Mouse (Mus musculus) myocyte (in vitro differentiated cells): Measurements from ENCODE around the gene Ncor2. TPM values are rescaled to one million over a fixed set of nuclear protein-coding genes. Genes with fewer than 3 reads are reported as not detected.

ENCODE experiments used
- H3K27me3 ChIP-seq: one replicate; pipeline ENCODE4 v1.6.1; 2011; ENCODE audit not compliant: control insufficient read depth, insufficient read depth, insufficient read length
- H3K36me3 ChIP-seq: one replicate; pipeline ENCODE4 v1.6.1; 2011; ENCODE audit not compliant: control insufficient read depth, insufficient read depth
- H3K4me2 ChIP-seq: one replicate; pipeline ENCODE4 v1.6.1; 2011; ENCODE audit warnings: low read depth, control low read depth
- H3K4me3 ChIP-seq: one replicate; pipeline ENCODE4 v1.5.1; 2011; ENCODE audit warnings: mild to moderate bottlenecking, control low read depth, moderate library complexity
- H3K79me2 ChIP-seq: one replicate; pipeline ENCODE4 v1.6.1; 2011; ENCODE audit not compliant: control insufficient read depth, insufficient read depth
- H3ac ChIP-seq: one replicate; pipeline ENCODE4 v1.6.1; 2011; ENCODE audit not compliant: control insufficient read depth, insufficient read length
- CEBPB ChIP-seq: IDR thresholded peaks from 2 replicates; pipeline ENCODE4 v1.6.1; 2011; ENCODE audit warnings: mild to moderate bottlenecking, moderate library complexity; ENCODE audit not compliant: poor library complexity, insufficient read depth, severe bottlenecking
- E2F4 ChIP-seq: IDR thresholded peaks from one replicate; pipeline ENCODE4 v1.6.1; 2011; ENCODE audit warnings: mild to moderate bottlenecking, control low read depth, moderate library complexity; ENCODE audit not compliant: insufficient read depth
- MAX ChIP-seq: IDR thresholded peaks from one replicate; pipeline ENCODE4 v1.6.1; 2011; ENCODE audit warnings: low read depth, mild to moderate bottlenecking, control low read depth
- MYOD1 ChIP-seq, 3 experiments: IDR thresholded peaks; one replicate each; pipeline ENCODE4 v1.6.1; 2011; ENCODE audit warnings: control low read depth in 2 of 3, low read depth in 2 of 3, mild to moderate bottlenecking in 2 of 3, moderate library complexity in 1 of 3; ENCODE audit not compliant: insufficient read length in 2 of 3, control insufficient read depth in 1 of 3
- MYOG ChIP-seq, 3 experiments: IDR thresholded peaks; one replicate each; pipeline ENCODE4 v1.6.1; 2011; ENCODE audit warnings: control low read depth in 2 of 3, low read depth in 2 of 3, mild to moderate bottlenecking in 2 of 3; ENCODE audit not compliant: insufficient read length in 2 of 3, control insufficient read depth in 1 of 3, insufficient read depth in 1 of 3
- POLR2A ChIP-seq: IDR thresholded peaks from one replicate; pipeline ENCODE4 v1.6.1; 2011; ENCODE audit warnings: low read depth, mild to moderate bottlenecking, control low read depth, moderate library complexity; ENCODE audit not compliant: insufficient read length
- POLR2AphosphoS2 ChIP-seq: IDR thresholded peaks from one replicate; pipeline ENCODE4 v1.6.1; 2011; ENCODE audit warnings: low read depth, control low read depth; ENCODE audit not compliant: insufficient read length
- REST ChIP-seq: IDR thresholded peaks from one replicate; pipeline ENCODE4 v1.6.1; 2011; ENCODE audit warnings: mild to moderate bottlenecking, control low read depth, moderate library complexity; ENCODE audit not compliant: insufficient read depth, insufficient read length
- SRF ChIP-seq: IDR thresholded peaks from one replicate; pipeline ENCODE4 v1.6.1; 2011; ENCODE audit warnings: low read depth; ENCODE audit not compliant: control insufficient read depth, insufficient read length
- TCF12 ChIP-seq: IDR thresholded peaks from one replicate; pipeline ENCODE4 v1.6.1; 2011; ENCODE audit warnings: mild to moderate bottlenecking, control low read depth; ENCODE audit not compliant: poor library complexity, insufficient read depth, severe bottlenecking
- TCF3 ChIP-seq: IDR thresholded peaks from one replicate; pipeline ENCODE4 v1.6.1; 2011; ENCODE audit warnings: low read depth, control low read depth; ENCODE audit not compliant: insufficient read length
- USF1 ChIP-seq: IDR thresholded peaks from one replicate; pipeline ENCODE4 v1.6.1; 2011; ENCODE audit warnings: low read depth, mild to moderate bottlenecking, control low read depth, moderate library complexity
- polyA plus RNA-seq: library from polyadenylated mRNA; unstranded; fragments of >200 nt; fragmentation: generic; extraction: Trizol; gene quantifications from one replicate; pipeline ENCODE4 v1.2.1, GENCODE M21; 2012; ENCODE audit warnings: missing spikeins

Ncor2 gene
- polyA plus RNA-seq, 1 experiment: 127 TPM

DNA sequence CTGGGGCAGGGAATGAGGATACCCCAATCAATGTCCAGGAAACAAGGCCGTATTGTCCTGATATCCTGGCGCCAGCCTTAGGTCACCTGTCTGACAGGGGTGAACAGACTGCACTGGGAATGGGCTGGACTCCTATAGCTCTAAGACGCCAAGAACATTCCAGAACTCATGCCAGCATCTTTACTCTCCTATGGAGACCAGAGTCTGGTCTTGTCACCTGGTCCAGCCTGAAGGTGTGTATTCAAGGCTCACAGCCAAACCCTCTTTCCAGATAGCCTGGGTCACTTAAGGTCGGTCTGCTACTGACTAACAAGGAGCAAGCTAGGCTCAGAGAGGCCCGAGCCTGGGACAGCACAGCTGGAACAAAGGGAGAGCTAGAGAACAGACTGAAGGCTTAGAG is 61.8 kb downstream of the Ncor2 start:
- H3K4me3 ChIP-seq: no peak overlapping the region
- TF ChIP-seq SRF: no peak
- TF ChIP-seq CEBPB: no peak
- no peak for TF ChIP-seq MAX
- no peak for TF ChIP-seq USF1
- no peak for TF ChIP-seq MYOG (IDR thresholded peaks at IDR 0.05; ENCODE audit: control insufficient read depth in 1 of 3, insufficient read depth in 1 of 3, insufficient read length in 2 of 3, low read depth in 2 of 3)
- no peak for TF ChIP-seq REST
- no peak for TF ChIP-seq TCF3
- no peak for TF ChIP-seq POLR2A
- TF ChIP-seq E2F4: no peak
- TF ChIP-seq MYOD1 (IDR thresholded peaks at IDR 0.05; ENCODE audit: control insufficient read depth in 1 of 3, insufficient read length in 2 of 3, low read depth in 2 of 3): no peak
- no peak for TF ChIP-seq POLR2AphosphoS2
- TF ChIP-seq TCF12: no peak
- H3K4me2 ChIP-seq: no peak overlapping the region
- peaks cover 54% of the 10 kb centered on the region for H3K79me2 ChIP-seq
- no peak overlapping the region for H3ac ChIP-seq
- no peaks in the 10 kb centered on the region for H3K27me3 ChIP-seq
- peaks cover 33% of the 10 kb centered on the region for H3K36me3 ChIP-seq

DNA sequence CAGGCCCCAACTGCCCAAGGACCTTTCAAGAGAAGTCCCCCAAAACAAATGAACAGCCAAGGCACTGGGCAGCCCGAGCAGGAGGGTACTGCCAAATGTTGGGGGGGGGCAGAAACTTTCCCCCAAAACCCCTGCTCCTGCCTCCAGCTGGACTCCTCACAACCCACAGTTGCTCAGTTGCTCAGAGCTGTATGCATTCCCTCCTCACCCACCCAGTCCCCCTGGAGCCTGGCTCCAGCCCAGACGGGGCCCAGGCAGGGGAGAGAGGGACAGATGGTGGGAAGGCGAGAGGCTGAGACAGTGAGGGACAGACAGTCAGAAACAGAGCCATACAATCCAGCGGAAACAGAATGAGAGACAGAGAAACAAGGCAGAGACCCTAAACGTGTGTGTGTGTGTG is 66.0 kb downstream of the Ncor2 start:
- Histone ChIP-seq H3K4me2 (no peak overlapping the region), H3K79me2 (peaks cover 21% of the 10 kb centered on the region), H3K36me3 (peaks cover 25% of the 10 kb centered on the region), H3ac (no peak overlapping the region), H3K4me3 (no peak overlapping the region), H3K27me3 (no peaks in the 10 kb centered on the region)
- TF ChIP-seq MYOG (IDR thresholded peaks at IDR 0.05; ENCODE audit: control insufficient read depth in 1 of 3, insufficient read depth in 1 of 3, insufficient read length in 2 of 3, low read depth in 2 of 3): no peak
- no peak for TF ChIP-seq E2F4

GRCm38 (mm10) chr5:125112588-125112987 is 66.4 kb downstream of the Ncor2 start:
- H3K4me3 ChIP-seq: no peak overlapping the region
- H3K4me2 ChIP-seq: peak overlapping the region; percentile 4
- H3ac ChIP-seq: no peak overlapping the region
- H3K36me3 ChIP-seq: peaks cover 26% of the 10 kb centered on the region
- peaks cover 26% of the 10 kb centered on the region for H3K79me2 ChIP-seq
- H3K27me3 ChIP-seq: no peaks in the 10 kb centered on the region
- TF ChIP-seq CEBPB (no peak), SRF (no peak), MYOG (IDR thresholded peaks at IDR 0.05; ENCODE audit: control insufficient read depth in 1 of 3, insufficient read depth in 1 of 3, insufficient read length in 2 of 3, low read depth in 2 of 3) (no peak), E2F4 (no peak), USF1 (no peak), MYOD1 (IDR thresholded peaks at IDR 0.05; ENCODE audit: control insufficient read depth in 1 of 3, insufficient read length in 2 of 3, low read depth in 2 of 3) (no peak), TCF12 (no peak), POLR2A (no peak), POLR2AphosphoS2 (no peak), TCF3 (no peak), REST (no peak), MAX (no peak)

- H3K4me2 ChIP-seq: peak overlapping the region; percentile 72
- no peak overlapping the region for H3ac ChIP-seq
- H3K27me3 ChIP-seq: no peaks in the 10 kb centered on the region
- peaks cover 22% of the 10 kb centered on the region for H3K36me3 ChIP-seq
- peaks cover 30% of the 10 kb centered on the region for H3K79me2 ChIP-seq
- no peak overlapping the region for H3K4me3 ChIP-seq
- no peak for TF ChIP-seq CEBPB
- peak; percentile 96 for TF ChIP-seq TCF12
- peak; percentile 100 for TF ChIP-seq TCF3
- peak; percentile 98 to 100 (median 100) for TF ChIP-seq MYOG (IDR thresholded peaks at IDR 0.05; ENCODE audit: control insufficient read depth in 1 of 3, insufficient read depth in 1 of 3, insufficient read length in 2 of 3, low read depth in 2 of 3)
- TF ChIP-seq POLR2A: no peak
- peak; percentile 58 to 100 (median 100) for TF ChIP-seq MYOD1 (IDR thresholded peaks at IDR 0.05; ENCODE audit: control insufficient read depth in 1 of 3, insufficient read length in 2 of 3, low read depth in 2 of 3)
Measured at GRCm38 (mm10) chr5:125111137-125111536, 67.9 kb downstream of the Ncor2 start.

- Histone ChIP-seq H3K4me2 (peak overlapping the region; percentile 66), H3K4me3 (no peak overlapping the region), H3K36me3 (peaks cover 18% of the 10 kb centered on the region), H3ac (no peak overlapping the region), H3K27me3 (no peaks in the 10 kb centered on the region), H3K79me2 (peaks cover 32% of the 10 kb centered on the region)
- TF ChIP-seq POLR2A (no peak), POLR2AphosphoS2 (no peak)
Measured at GRCm38 (mm10) chr5:125110722-125111121, 68.3 kb downstream of the Ncor2 start.

- H3K27me3 ChIP-seq: no peaks in the 10 kb centered on the region
- H3K79me2 ChIP-seq: peaks cover 34% of the 10 kb centered on the region
- H3ac ChIP-seq: no peak overlapping the region
- H3K4me2 ChIP-seq: no peak overlapping the region
- TF ChIP-seq MYOG (IDR thresholded peaks at IDR 0.05; ENCODE audit: control insufficient read depth in 1 of 3, insufficient read depth in 1 of 3, insufficient read length in 2 of 3, low read depth in 2 of 3) (no peak), TCF12 (no peak), MYOD1 (IDR thresholded peaks at IDR 0.05; ENCODE audit: control insufficient read depth in 1 of 3, insufficient read length in 2 of 3, low read depth in 2 of 3) (peak in 1 of 3 experiments; percentile 3), TCF3 (no peak), E2F4 (no peak)
- no peak overlapping the region for H3K4me3 ChIP-seq
- H3K36me3 ChIP-seq: peaks cover 23% of the 10 kb centered on the region
Measured at GRCm38 (mm10) chr5:125110196-125110595, 68.8 kb downstream of the Ncor2 start.
